Mouse (Mus musculus) Patski (cell line): ENCODE measurements around the gene Leng1. TPM values are rescaled to one million over a fixed set of nuclear protein-coding genes. Genes with fewer than 3 reads are reported as not detected.

Experiments
- ATAC-seq: fragments of 100-300 bp; one replicate; pipeline ENCODE4 v1.8.0; 2021
- CTCF ChIA-PET: fragments of 350-600 bp; sonication (Branson Sonifier 250); formaldehyde crosslinking; loops from one replicate; lab custom pipeline; 2022; ENCODE audit warnings: inconsistent platforms; lab: Charles Lee
- POLR2A ChIA-PET: fragments of 350-600 bp; sonication (Branson Sonifier 250); formaldehyde crosslinking; loops from one replicate; lab custom pipeline; 2022; ENCODE audit warnings: antibody characterized with exemption, inconsistent platforms; lab: Charles Lee
- DNase-seq: peaks from one replicate; pipeline ENCODE4 v3.0.0-alpha.2; 2011; ENCODE audit warnings: low read depth, low spot score
- H3K27me3 ChIP-seq: fragments of 371-371 bp; one replicate; pipeline ENCODE4 v1.5.1; 2021
- CTCF ChIP-seq: fragments of 100-300 bp; IDR thresholded peaks from one replicate; pipeline ENCODE4 v1.5.1; 2021
- in situ Hi-C: fragments of 300-500 bp; cut with MboI; formaldehyde crosslinking; loops from 3 replicates; pipeline ENCODE4 v1.11.1; 2018; ENCODE audit warnings: low pct_unique_long_range_greater_than_20kb, mixed read lengths
- polyA plus RNA-seq: library from polyadenylated mRNA; unstranded; gene quantifications from one replicate; pipeline ENCODE4 v1.2.3, GENCODE M21; 2021

Leng1 gene
- polyA plus RNA-seq, 1 experiment from 2014 or later = 18.5 TPM

- DNase-seq (no peak), ATAC-seq (no peak)
- in situ Hi-C loops = no loop called here
- H3K27me3 ChIP-seq = no peaks in the 10 kb centered on the region
- POLR2A ChIA-PET = interaction anchor here (1.4 to 1.9 kb wide), 3 partner anchors 9 to 20 kb away, joined by 4 to 10 read pairs (median 4); partner anchors contain the start of genes Prpf31 and Tfpt
- CTCF ChIA-PET = interaction anchor here (1.2 to 3.5 kb wide), 3 partner anchors 10 to 22 kb away, joined by 3 to 15 read pairs (median 5); partner anchors contain the start of gene Leng1
- no peak for TF ChIP-seq CTCF
Measured at GRCm38 (mm10) chr7:3643843-3644242, 21.8 kb downstream of the Leng1 start.

- ATAC-seq (no peak), DNase-seq (no peak)
- ChIA-PET CTCF (interaction anchor here (1.2 to 3.5 kb wide), 2 partner anchors 10 to 22 kb away, joined by 3 to 15 read pairs; partner anchors contain the start of gene Leng1), POLR2A (interaction anchor here (1.4 to 1.5 kb wide), 2 partner anchors 8 to 13 kb away, joined by 4 read pairs; partner anchors contain the start of genes Prpf31 and Tfpt)
- in situ Hi-C loops = no loop called here
- TF ChIP-seq CTCF = no peak
- no peaks in the 10 kb centered on the region for H3K27me3 ChIP-seq
Measured at GRCm38 (mm10) chr7:3643412-3643811, 22.2 kb downstream of the Leng1 start.

- in situ Hi-C loops = no loop called here
- POLR2A ChIA-PET = interaction anchor here (1.2 to 1.4 kb wide), 2 partner anchors 13 to 20 kb away, joined by 3 to 4 read pairs; no protein-coding TSS in a partner anchor
- no peak for ATAC-seq
- CTCF ChIA-PET = no interaction called here
- no peak for TF ChIP-seq CTCF
- DNase-seq = no peak
- H3K27me3 ChIP-seq = no peaks in the 10 kb centered on the region
Measured at GRCm38 (mm10) chr7:3630478-3630815, 35.2 kb downstream of the Leng1 start.

- ChIA-PET POLR2A (interaction anchor here (1.2 to 1.4 kb wide), 2 partner anchors 14 to 20 kb away, joined by 3 to 4 read pairs; no protein-coding TSS in a partner anchor), CTCF (no interaction called here)
- DNase-seq (peak; percentile 76), ATAC-seq (peak; percentile 78)
- TF ChIP-seq CTCF = no peak
- in situ Hi-C loops = no loop called here
- no peaks in the 10 kb centered on the region for H3K27me3 ChIP-seq
Measured at GRCm38 (mm10) chr7:3629543-3630477, 35.8 kb downstream of the Leng1 start, which contains the start of the genes Tfpt and Prpf31. Tfpt (minus strand) TSS chr7:3629929. Prpf31 (plus strand) TSS chr7:3629985.

- ChIA-PET CTCF (no interaction called here), POLR2A (no interaction called here)
- in situ Hi-C loops = no loop called here
- TF ChIP-seq CTCF = no peak
- DNase-seq = no peak
- H3K27me3 ChIP-seq = no peaks in the 10 kb centered on the region
- no peak for ATAC-seq
Measured at GRCm38 (mm10) chr7:3629030-3629429, 36.6 kb downstream of the Leng1 start.

GRCm38 (mm10) chr7:3617242-3617995 is 48.2 kb downstream of the Leng1 start, which contains the start of gene Ndufa3:
Ndufa3 (plus strand) TSS chr7:3617373.
- CTCF ChIA-PET = interaction anchor here (1.0 to 2.3 kb wide), 12 partner anchors 10 to 285 kb away, joined by 3 to 18 read pairs (median 4); no protein-coding TSS in a partner anchor
- POLR2A ChIA-PET = interaction anchor here (0.7 to 1.2 kb wide), 4 partner anchors 8 to 11 kb away, joined by 3 to 4 read pairs (median 3); no protein-coding TSS in a partner anchor
- in situ Hi-C loops = no loop called here
- no peaks in the 10 kb centered on the region for H3K27me3 ChIP-seq
- no peak for TF ChIP-seq CTCF
- peak; percentile 99 for ATAC-seq
- DNase-seq = peak; percentile 58

- ATAC-seq (peak; percentile 15), DNase-seq (no peak)
- CTCF ChIA-PET = interaction anchor here (1.0 to 2.3 kb wide), 10 partner anchors 10 to 286 kb away, joined by 3 to 18 read pairs (median 4); no protein-coding TSS in a partner anchor
- peak; percentile 73 for TF ChIP-seq CTCF
- in situ Hi-C loops = no loop called here
- no peaks in the 10 kb centered on the region for H3K27me3 ChIP-seq
- POLR2A ChIA-PET = interaction anchor here (0.9 kb wide), 1 partner anchor 9 kb away, joined by 3 read pairs; no protein-coding TSS in a partner anchor
Measured at GRCm38 (mm10) chr7:3616389-3617241, 49.0 kb downstream of the Leng1 start.

- ATAC-seq (no peak), DNase-seq (no peak)
- no peaks in the 10 kb centered on the region for H3K27me3 ChIP-seq
- POLR2A ChIA-PET = no interaction called here
- in situ Hi-C loops = no loop called here
- CTCF ChIA-PET = interaction anchor here (1.3 to 2.3 kb wide), 5 partner anchors 9 to 30 kb away, joined by 4 to 15 read pairs (median 6); no protein-coding TSS in a partner anchor
- TF ChIP-seq CTCF = no peak
Measured at GRCm38 (mm10) chr7:3616057-3616388, 49.6 kb downstream of the Leng1 start, which contains the start of gene Oscar. Oscar (minus strand) TSS chr7:3616157.

GRCm38 (mm10) chr7:3614021-3614420 is 51.6 kb downstream of the Leng1 start:
- ChIA-PET POLR2A (no interaction called here), CTCF (no interaction called here)
- DNase-seq (no peak), ATAC-seq (no peak)
- no peaks in the 10 kb centered on the region for H3K27me3 ChIP-seq
- TF ChIP-seq CTCF = no peak
- in situ Hi-C loops = no loop called here
